20 mouse cellular contexts compared by ENCODE assay signal in the genomic region with DNA sequence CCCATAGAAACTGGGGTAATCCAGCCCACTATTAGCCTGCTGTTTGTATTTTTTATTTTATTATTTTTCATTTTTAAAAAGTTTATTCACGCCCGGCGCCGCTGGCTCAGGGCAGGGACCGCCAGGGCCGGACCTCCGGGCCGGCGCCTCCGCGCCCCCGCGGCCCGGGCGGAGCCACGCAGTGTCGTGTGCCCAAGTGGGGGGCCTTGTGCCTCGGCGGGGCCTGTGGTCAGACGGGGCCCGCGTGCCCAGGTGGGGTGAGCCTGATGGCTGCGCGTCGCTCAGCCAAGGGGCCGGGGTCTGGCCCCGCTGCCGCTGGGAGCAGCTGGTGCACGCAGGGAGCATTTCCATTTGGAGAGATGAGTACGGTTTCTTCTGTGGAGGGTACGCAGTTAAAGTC.
A peak's percentile ranks its signal among the peaks of the same experiment; 100 is the strongest.
DNase-seq lines count a peak whose midpoint lies in the region; ATAC-seq and TF ChIP-seq lines count a peak whose summit lies in the region.
"Had no signal": no experiment of that assay in that cellular context is flagged by ENCODE, and none has a peak within 500 bp of the region (broad histone marks: within the 10 kb centered on the region; RNA-seq: fewer than 3 reads in every experiment).

No protein-coding gene starts in this region.

- no peak overlapping the region for H3K4me3 ChIP-seq in forebrain, embryonic 13.5 days
- H3K4me3 ChIP-seq in forebrain, embryonic 15.5 days = no peak overlapping the region
- H3K4me3 ChIP-seq in lung, embryonic 15.5 days = no peak overlapping the region
- H3K4me3 ChIP-seq in lung, adult 2 months (replicated peaks; ENCODE audit: extremely low read depth, low read depth, low read length) = no peak overlapping the region
- H3K4me3 ChIP-seq: heart, embryonic 10.5 days; intestine, embryonic 15.5 days had no signal

- H3K9me3 ChIP-seq in forebrain, embryonic 13.5 days (replicated peaks) = no peaks in the 10 kb centered on the region
- no peaks in the 10 kb centered on the region for H3K9me3 ChIP-seq in forebrain, embryonic 15.5 days
- H3K9me3 ChIP-seq in lung, embryonic 15.5 days = no peaks in the 10 kb centered on the region
- H3K9me3 ChIP-seq: heart, embryonic 10.5 days; intestine, embryonic 15.5 days had no signal

- no peak for DNase-seq in lung, adult 2 months
- DNase-seq in ES-CJ7 (ENCODE audit: low read depth, low spot score) = peak; percentile 4
- no peak for DNase-seq in urinary bladder, postnatal 10 days (ENCODE audit: low spot score)
- DNase-seq: adrenal gland, adult 2 months; adrenal gland, postnatal 25 days; cerebellum, adult 18-20 months; cerebellum, adult 9-11 months; cerebellum, postnatal 36 days; gastrocnemius, postnatal 10 days; heart, adult 18-20 months; heart, postnatal 10 days; heart, postnatal 4 days had no signal

- H3K36me3 ChIP-seq in forebrain, embryonic 13.5 days (ENCODE audit: poor library complexity, severe bottlenecking) = no peaks in the 10 kb centered on the region
- no peaks in the 10 kb centered on the region for H3K36me3 ChIP-seq in forebrain, embryonic 15.5 days
- H3K36me3 ChIP-seq in lung, embryonic 15.5 days = no peaks in the 10 kb centered on the region
- H3K36me3 ChIP-seq: heart, embryonic 10.5 days; intestine, embryonic 15.5 days had no signal

- no peak for TF ChIP-seq CTCF in lung, adult 2 months (IDR thresholded peaks at IDR 0.05; ENCODE audit: insufficient read depth, low read length)

- 92% methylated on average over 31 of the region's 31 CpGs for WGBS in forebrain, embryonic 13.5 days
- 93% methylated on average over 31 of the region's 31 CpGs for WGBS in forebrain, embryonic 15.5 days
- 86% methylated on average over 31 of the region's 31 CpGs for WGBS in lung, embryonic 15.5 days
- WGBS in lung, adult 2 months = 89% methylated on average over 31 of the region's 31 CpGs

- peak; percentile 16; the same call in 1 of the 2 replicates for ATAC-seq in forebrain, embryonic 13.5 days
- no peak for ATAC-seq in forebrain, embryonic 15.5 days (replicated peaks)
- ATAC-seq in lung, embryonic 15.5 days (ENCODE audit: borderline replicate concordance, extremely low read depth, low FRiP score, low TSS enrichment) = peak; percentile 52; the same call in 1 of the 2 replicates
- ATAC-seq: forebrain, embryonic 14.5 days; intestine, embryonic 15.5 days had no signal

- no peak for TF ChIP-seq POLR2A in lung, adult 2 months (IDR thresholded peaks at IDR 0.05; ENCODE audit: borderline replicate concordance, extremely low read depth, low read depth, low read length)

- no peak overlapping the region for H3K4me2 ChIP-seq in forebrain, embryonic 13.5 days
- H3K4me2 ChIP-seq in forebrain, embryonic 15.5 days (replicated peaks) = no peak overlapping the region
- no peak overlapping the region for H3K4me2 ChIP-seq in lung, embryonic 15.5 days
- H3K4me2 ChIP-seq: hindbrain, embryonic 14.5 days; intestine, embryonic 15.5 days had no signal

- H3K4me1 ChIP-seq in forebrain, embryonic 13.5 days = no peaks in the 10 kb centered on the region
- H3K4me1 ChIP-seq in forebrain, embryonic 15.5 days = no peaks in the 10 kb centered on the region
- H3K4me1 ChIP-seq in lung, embryonic 15.5 days = no peaks in the 10 kb centered on the region
- no peaks in the 10 kb centered on the region for H3K4me1 ChIP-seq in lung, adult 2 months (ENCODE audit: control insufficient read depth, insufficient read depth, low read length)
- H3K4me1 ChIP-seq: heart, embryonic 10.5 days; intestine, embryonic 15.5 days had no signal

- no peaks in the 10 kb centered on the region for H3K27me3 ChIP-seq in forebrain, embryonic 13.5 days
- H3K27me3 ChIP-seq in forebrain, embryonic 15.5 days = no peaks in the 10 kb centered on the region
- no peaks in the 10 kb centered on the region for H3K27me3 ChIP-seq in lung, embryonic 15.5 days
- H3K27me3 ChIP-seq: CH12.LX; intestine, embryonic 15.5 days had no signal

- no peak overlapping the region for H3K27ac ChIP-seq in forebrain, embryonic 13.5 days
- H3K27ac ChIP-seq in forebrain, embryonic 15.5 days (replicated peaks) = no peak overlapping the region
- H3K27ac ChIP-seq in lung, embryonic 15.5 days = no peak overlapping the region
- H3K27ac ChIP-seq: heart, embryonic 10.5 days; hindbrain, embryonic 14.5 days; intestine, embryonic 15.5 days had no signal

- no peak overlapping the region for H3K9ac ChIP-seq in forebrain, embryonic 13.5 days
- no peak overlapping the region for H3K9ac ChIP-seq in forebrain, embryonic 15.5 days (replicated peaks)
- no peak overlapping the region for H3K9ac ChIP-seq in lung, embryonic 15.5 days
- H3K9ac ChIP-seq: hindbrain, embryonic 14.5 days; intestine, embryonic 15.5 days had no signal
